Mouse (Mus musculus) embryonic stem cell, embryonic (primary cell): ENCODE measurements around the gene Lrrn2.

Experiments
- CTCF ChIA-PET, 4 experiments: fragments of 300-600 bp in 2 of 4; fragments of 350-600 bp in 2 of 4; sonication (Branson Sonifier 250); formaldehyde crosslinking; loops; one replicate each; lab custom pipeline; 2022; ENCODE audit warnings: inconsistent platforms in 2 of 4; lab: Charles Lee
- POLR2A ChIA-PET, 4 experiments: fragments of 300-600 bp in 2 of 4; fragments of 350-600 bp in 2 of 4; sonication (Branson Sonifier 250); formaldehyde crosslinking; loops; one replicate each; lab custom pipeline; 2022; ENCODE audit warnings: antibody characterized with exemption in 4 of 4, inconsistent platforms in 1 of 4; lab: Charles Lee

Gene Lrrn2

DNA sequence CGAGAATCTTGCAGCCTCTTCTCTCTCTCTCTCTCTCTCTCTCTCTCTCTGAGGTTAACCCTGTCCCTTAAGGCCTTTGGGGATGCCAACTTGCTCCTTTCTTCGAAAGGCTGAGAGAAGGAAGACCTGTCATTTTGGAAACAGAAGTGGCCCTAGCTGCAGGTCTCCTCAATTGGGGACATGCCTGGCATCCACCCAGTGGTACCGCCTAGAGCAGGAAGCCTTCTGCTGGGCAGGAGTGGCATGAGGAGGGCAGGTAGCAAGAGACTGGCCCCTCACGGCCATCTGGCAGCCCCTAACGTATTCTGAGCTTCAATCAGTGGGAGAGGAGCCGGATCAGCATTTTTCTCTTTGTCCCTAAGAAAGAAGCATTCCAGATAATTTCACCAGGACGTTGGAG lies 9.7 kb upstream of the Lrrn2 start:
- ChIA-PET POLR2A (interaction anchor here in 2 of 4 experiments (0.6 kb wide), 2 partner anchors 17 to 138 kb away, joined by 4 to 6 read pairs; no protein-coding TSS in a partner anchor), CTCF (interaction anchor here in 1 of 4 experiments (0.6 kb wide), 1 partner anchor 65 kb away, joined by 3 read pairs; no protein-coding TSS in a partner anchor)

DNA sequence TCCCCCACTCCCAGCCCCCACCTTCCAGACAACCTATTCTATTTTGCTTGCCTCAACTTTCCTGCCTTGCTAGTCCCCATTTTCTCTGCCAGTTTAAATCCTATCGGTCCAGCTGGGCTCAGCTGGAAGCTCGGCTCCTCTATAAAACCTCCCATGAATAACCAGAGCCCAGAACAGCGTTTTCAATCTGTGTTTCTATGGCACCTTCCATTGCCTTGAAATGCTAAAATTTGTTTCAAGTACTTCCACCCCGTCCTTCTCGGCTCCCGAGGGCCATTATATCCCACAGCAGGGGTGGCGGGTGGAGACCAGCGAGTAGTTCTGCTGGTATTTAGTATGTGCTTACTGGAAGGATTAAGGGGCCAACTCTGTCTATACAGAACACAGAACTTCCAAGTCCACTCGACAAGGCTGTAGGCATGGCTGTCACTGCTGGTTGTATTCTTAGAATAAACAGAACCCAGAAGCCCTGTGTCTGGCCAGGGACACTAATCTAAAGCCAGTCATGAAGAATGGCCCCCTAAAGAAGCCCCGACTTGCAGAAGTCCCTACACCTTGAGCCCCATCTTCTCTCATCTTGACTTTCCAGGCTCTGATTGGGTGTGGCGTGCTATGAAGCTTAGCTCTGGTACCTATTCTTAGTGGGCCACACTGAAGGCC lies 992 bp upstream of the Lrrn2 start:
- POLR2A ChIA-PET: interaction anchor here in 2 of 4 experiments (0.9 to 3.6 kb wide), 6 partner anchors 15 to 252 kb away, joined by 3 to 12 read pairs (median 4); no protein-coding TSS in a partner anchor
- CTCF ChIA-PET: interaction anchor here in 1 of 4 experiments (0.6 kb wide), 1 partner anchor 137 kb away, joined by 3 read pairs; no protein-coding TSS in a partner anchor

DNA sequence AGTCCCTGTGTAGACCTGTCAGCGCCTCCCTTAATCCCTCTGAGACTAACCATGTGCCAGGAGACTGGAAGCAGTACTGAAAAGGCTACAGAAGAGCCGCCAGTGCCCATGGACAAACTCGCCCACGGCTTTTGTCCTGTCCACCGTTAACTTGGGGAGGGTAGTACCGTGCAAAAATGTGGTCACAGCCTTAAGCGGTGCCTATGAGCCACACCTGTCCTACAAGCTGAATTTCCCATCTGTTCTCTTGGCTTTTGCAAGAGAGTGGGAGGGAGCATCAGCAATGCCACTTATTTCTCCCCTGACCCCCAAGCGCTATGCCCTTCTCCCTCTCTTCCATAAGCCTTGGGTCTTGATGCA lies 292 bp upstream of the Lrrn2 start:
- CTCF ChIA-PET: no interaction called here
- POLR2A ChIA-PET: interaction anchor here in 2 of 4 experiments (1.4 to 3.6 kb wide), 3 partner anchors 16 to 29 kb away, joined by 4 to 12 read pairs (median 8); no protein-coding TSS in a partner anchor

DNA sequence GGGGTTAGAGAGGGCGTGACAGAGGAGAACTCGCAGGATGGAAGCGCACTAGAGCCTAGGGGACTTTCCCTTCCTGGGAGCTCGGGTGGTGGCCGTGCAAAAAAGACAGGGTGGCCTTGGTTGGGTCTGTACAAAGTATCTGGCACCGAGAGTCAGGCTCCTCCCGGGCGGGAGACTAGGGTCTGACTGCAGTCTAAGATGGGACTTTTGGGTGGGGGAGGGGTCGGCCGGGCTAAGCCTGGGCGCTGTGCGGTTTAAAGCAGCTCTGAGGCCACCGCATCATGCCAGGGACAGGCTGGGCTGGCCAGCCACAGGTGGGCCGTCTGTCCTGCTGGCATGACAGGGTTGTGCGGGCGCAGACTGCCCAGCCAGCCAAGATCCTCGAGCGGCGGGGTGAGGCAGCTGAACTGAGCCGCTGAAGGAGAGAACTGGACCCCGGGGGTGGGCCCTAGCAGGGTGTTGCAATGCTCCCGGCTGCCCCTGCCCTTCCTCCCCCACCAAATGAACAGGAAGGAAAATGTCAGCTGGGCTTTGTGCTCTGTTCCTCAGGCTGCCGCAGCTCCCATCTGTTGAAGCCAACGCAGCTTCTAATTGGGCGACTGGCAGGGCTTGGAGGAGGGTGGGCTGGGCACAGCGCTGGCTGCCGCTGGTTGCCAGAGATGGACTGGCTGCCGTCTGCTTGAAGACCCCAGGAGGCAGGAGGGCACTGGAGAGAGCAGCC lies 1.1 kb downstream of the Lrrn2 start:
- CTCF ChIA-PET: interaction anchor here in 2 of 4 experiments (0.8 to 1.5 kb wide), 6 partner anchors 9 to 123 kb away, joined by 3 to 4 read pairs (median 4); no protein-coding TSS in a partner anchor
- POLR2A ChIA-PET: interaction anchor here (0.5 to 3.6 kb wide), 17 partner anchors 9 to 257 kb away, joined by 3 to 12 read pairs (median 3); partner anchors contain the start of gene Nfasc (in 1 of the 4)

DNA sequence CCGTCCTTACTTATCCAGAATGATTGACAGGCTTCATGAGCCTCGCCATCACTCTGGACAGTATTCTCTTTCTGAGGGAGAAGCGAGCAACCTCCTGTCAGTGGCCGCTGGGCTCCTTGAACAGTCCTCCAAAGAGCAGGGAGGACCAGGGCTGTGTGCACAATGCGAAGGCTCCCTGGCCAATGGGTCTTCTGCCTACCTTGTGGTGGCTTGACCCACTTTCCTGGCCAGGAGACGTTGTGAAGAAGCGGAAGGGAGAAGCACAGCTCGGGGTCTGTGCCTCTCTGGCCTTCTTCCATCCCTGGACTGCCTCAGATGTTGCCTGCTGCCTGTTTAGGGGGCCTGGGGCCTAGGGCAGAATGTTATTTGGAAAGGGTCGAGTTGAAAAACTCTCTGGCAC lies 1.8 kb downstream of the Lrrn2 start:
- POLR2A ChIA-PET: interaction anchor here in 3 of 4 experiments (0.8 to 3.6 kb wide), 6 partner anchors 15 to 250 kb away, joined by 3 to 12 read pairs (median 4); partner anchors contain the start of gene Nfasc (in 1 of the 3)

DNA sequence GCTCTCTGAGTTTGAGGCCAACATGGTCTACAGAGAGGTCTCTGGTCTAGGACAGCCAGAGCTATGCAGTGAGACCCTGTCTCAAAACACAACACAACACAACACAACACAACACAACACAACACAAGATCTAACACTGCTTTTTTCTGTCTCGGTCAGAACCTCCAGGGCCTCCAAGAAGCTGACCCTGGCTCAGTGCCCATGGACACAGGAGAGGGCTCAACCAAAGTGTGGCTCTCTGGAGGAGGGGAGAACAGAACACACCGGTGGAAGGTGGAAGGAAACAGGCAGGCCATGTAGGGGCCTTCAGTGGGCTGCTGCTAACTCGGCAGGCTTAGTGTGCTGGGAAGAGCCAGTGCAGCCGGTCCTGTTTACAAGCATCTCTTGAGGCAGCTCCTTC lies 5.6 kb downstream of the Lrrn2 start:
- ChIA-PET POLR2A (interaction anchor here in 2 of 4 experiments (0.6 to 1.7 kb wide), 3 partner anchors 11 to 783 kb away, joined by 3 to 5 read pairs (median 3); no protein-coding TSS in a partner anchor), CTCF (interaction anchor here in 1 of 4 experiments (0.8 kb wide), 1 partner anchor 120 kb away, joined by 4 read pairs; no protein-coding TSS in a partner anchor)

More for the DNA sequence above, 1.8 kb downstream of the Lrrn2 start:
- CTCF ChIA-PET: no interaction called here

DNA sequence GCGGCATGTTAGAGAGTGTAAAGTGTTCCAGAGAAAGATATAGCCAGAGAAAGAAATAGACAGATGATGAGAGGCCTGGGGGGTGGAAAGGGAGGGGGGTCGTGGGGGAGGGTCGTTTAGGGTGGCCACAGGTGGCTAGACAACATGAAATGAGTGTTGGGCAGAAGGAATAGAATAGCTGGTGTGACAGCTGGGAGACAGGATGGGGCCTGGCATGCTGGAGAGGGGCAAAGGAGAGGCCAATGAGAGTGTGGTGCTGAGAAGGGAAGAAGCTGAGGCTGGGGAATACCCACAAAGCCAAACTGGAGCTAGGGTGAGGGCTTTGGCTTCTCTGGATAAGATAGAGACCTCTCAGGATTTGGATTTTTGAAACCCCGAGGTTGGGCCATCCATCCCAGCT lies 6.6 kb downstream of the Lrrn2 start:
- CTCF ChIA-PET: interaction anchor here in 1 of 4 experiments (0.6 to 0.8 kb wide), 2 partner anchors 84 to 121 kb away, joined by 3 to 4 read pairs; no protein-coding TSS in a partner anchor
- POLR2A ChIA-PET: interaction anchor here in 1 of 4 experiments (0.5 to 1.3 kb wide), 4 partner anchors 9 to 50 kb away, joined by 3 to 4 read pairs (median 3); no protein-coding TSS in a partner anchor

DNA sequence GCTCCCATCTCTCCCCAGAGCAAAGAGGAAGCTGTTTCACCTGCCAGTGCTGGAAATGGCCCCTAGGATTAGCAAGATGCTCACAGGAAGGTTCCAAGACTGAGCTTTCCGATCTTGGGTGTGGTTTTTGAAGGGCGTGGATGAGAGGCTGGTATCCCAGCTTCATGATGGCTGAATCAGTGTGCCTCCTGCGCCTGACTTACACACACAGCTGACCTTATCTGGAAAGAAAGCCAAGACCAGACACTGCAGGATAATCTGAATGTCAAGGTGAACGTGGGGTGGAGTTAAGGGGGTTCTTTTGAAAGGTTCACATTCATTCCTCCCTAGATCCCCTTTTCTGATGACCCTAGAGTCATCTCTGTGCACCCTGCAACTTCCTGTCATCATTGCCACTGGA lies 8.7 kb downstream of the Lrrn2 start:
- CTCF ChIA-PET: interaction anchor here in 2 of 4 experiments (0.7 to 1.4 kb wide), 2 partner anchors 27 to 117 kb away, joined by 3 read pairs; no protein-coding TSS in a partner anchor
- POLR2A ChIA-PET: interaction anchor here in 2 of 4 experiments (0.8 to 1.5 kb wide), 5 partner anchors 11 to 123 kb away, joined by 3 to 4 read pairs (median 3); no protein-coding TSS in a partner anchor

DNA sequence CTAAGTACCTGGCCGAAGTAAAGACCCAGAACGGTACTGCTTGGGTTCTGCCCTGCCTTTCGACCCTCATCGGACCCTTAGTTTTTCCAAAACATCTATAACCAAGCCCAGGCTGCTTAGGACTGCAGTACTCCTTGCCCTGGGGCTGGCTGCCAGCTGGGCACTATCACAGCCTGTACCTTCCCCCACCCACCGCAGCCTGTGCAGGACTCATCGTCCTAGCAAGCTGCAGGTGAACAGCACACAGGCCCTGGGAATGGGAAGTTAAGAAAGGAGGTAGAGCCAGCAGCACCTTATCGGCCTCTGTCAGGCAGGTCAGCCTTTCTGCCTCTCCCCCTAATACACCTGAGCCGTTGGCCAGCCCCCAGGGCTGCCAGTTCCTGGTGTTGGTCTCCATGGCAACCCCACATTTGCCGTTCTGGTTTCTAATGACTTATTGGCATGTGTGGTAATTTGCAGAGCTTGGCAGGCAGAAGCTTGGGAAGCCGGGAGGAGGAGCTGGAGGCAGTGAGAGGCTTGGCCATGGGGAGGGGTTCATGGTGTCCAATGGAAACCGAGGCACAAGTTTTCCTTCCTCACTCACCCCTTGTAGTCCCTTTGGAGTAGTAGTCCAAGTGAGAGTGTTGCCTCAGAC lies 10.2 kb downstream of the Lrrn2 start:
- ChIA-PET POLR2A (interaction anchor here in 1 of 4 experiments (0.5 kb wide), 1 partner anchor 61 kb away, joined by 3 read pairs; no protein-coding TSS in a partner anchor), CTCF (no interaction called here)

DNA sequence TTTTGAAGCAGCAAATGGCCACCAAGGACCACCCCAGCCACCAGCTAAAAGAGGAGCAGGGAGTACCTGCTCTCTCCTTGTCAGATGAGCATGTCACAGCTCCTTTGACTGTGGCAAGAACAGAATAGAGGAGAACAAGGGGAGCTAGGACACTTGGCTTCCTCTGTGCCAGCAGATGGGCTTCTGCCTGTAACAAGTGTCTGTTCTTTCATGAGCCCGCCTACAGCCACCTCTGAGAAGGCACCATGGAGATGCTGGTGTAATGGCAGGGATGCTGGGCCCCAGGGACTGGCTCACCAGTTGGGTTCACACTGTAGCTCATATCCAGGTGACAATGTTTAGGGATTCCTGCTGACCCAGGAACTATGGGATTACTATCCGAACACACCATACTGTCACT lies 12.0 kb downstream of the Lrrn2 start:
- ChIA-PET CTCF (interaction anchor here in 1 of 4 experiments (0.5 kb wide), 2 partner anchors 62 to 891 kb away, joined by 3 to 6 read pairs; no protein-coding TSS in a partner anchor), POLR2A (interaction anchor here in 1 of 4 experiments (1.1 kb wide), 1 partner anchor 9 kb away, joined by 4 read pairs; no protein-coding TSS in a partner anchor)

DNA sequence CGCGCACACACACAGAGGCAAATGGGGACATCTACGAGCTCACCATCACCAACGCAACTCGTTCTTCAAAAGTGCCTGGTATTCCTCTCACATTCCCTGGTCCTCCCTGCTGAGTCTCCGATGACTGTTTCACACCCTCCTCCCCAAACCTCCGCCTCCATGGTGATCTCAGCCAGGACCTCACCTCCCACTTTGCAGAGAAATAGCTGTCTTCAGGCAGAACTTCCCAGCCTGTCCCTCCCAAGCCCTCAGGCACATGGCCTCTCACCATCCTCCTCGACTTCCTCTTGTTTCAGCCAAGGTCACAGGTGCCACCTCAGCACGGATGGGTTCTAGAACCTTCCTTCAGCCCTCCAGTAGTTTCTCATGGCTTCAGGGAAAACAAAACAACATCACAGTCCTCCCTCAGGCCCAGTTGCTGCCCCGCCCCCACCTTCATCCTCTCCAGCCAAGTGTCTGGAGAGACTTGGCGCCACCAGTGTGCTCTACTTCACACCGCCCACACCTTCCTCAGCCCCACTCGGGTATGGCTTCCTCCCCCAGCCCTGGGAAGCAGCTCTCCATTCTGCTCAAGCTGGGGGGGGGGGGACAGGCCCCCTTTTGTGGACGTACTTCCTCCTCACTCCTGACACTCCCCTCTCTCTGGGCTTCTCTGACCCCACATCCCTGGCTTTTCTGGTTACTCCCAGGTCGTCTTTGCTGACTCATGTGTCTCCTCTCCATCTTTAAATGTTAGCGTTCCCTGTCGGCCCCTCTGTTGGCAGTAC lies 13.4 kb downstream of the Lrrn2 start:
- POLR2A ChIA-PET: interaction anchor here (0.6 to 1.5 kb wide), 11 partner anchors 9 to 326 kb away, joined by 3 to 6 read pairs (median 3); no protein-coding TSS in a partner anchor
- CTCF ChIA-PET: interaction anchor here in 3 of 4 experiments (0.5 to 0.7 kb wide), 6 partner anchors 37 to 1132 kb away, joined by 3 to 9 read pairs (median 5); no protein-coding TSS in a partner anchor

DNA sequence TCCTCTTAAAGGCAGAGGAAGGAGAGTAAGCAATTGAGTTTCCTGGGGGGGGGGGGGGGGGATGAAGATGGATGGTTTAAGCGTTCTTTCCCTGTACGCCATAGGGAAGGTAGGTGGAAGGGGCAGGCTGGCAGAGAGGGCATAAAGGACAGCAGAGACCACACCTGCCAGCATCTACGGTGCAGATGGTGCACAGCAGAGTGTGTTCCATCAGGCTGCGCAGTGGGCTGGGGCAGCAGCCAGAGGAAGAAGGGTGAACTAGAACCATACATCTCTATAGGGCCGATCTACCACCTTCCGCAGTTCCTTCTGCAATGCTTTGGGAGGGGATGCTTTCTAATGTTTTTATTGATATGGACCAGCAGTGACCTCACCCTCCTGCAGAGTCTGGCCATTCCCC lies 19.0 kb downstream of the Lrrn2 start:
- CTCF ChIA-PET: no interaction called here
- POLR2A ChIA-PET: interaction anchor here in 1 of 4 experiments (0.6 to 1.2 kb wide), 3 partner anchors 11 to 190 kb away, joined by 4 to 6 read pairs (median 6); no protein-coding TSS in a partner anchor

DNA sequence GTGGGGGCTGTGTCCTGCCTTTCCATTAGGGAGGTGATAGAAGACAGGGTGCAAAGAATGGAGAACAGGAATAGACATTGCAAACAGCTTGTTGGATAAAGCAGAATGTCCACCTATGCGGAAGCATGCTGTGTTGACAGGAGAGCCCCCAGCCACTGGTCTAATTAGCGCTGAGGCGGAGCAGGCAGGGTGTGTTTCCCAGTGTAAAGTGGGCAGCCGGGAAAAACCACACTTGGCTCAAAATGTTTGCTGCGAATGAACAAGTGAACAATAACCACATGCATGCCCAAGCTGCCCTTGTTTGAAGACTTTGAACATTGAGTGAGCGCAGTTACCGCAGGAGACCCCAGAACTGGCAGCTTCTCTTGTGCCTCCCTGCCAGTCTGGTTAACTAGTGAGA lies 19.6 kb downstream of the Lrrn2 start:
- ChIA-PET CTCF (interaction anchor here in 1 of 4 experiments (0.6 kb wide), 1 partner anchor 137 kb away, joined by 3 read pairs; no protein-coding TSS in a partner anchor), POLR2A (interaction anchor here in 1 of 4 experiments (1.2 to 2.1 kb wide), 3 partner anchors 12 to 52 kb away, joined by 3 to 5 read pairs (median 3); no protein-coding TSS in a partner anchor)

DNA sequence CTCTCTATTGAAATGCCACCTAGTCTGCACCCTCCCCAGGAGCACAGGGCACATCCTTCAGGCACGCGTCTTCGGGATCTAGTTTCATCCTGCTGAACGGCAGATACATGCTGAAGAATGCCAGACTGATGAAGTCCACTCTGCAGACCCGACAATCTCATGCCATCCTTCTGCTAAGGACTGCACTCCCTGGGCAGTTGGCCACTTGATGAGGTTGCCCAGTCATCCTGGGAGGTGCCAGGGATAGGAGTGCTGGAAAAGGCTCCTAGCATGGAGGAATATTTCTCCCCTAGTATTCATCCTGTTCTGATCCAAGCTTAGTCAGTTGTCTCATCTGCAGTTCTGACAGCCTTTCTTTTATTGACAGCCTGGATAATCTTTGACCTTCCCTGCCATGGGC lies 20.9 kb downstream of the Lrrn2 start:
- ChIA-PET POLR2A (interaction anchor here in 1 of 4 experiments (1.4 to 2.3 kb wide), 3 partner anchors 13 to 32 kb away, joined by 3 to 5 read pairs (median 5); no protein-coding TSS in a partner anchor), CTCF (no interaction called here)

DNA sequence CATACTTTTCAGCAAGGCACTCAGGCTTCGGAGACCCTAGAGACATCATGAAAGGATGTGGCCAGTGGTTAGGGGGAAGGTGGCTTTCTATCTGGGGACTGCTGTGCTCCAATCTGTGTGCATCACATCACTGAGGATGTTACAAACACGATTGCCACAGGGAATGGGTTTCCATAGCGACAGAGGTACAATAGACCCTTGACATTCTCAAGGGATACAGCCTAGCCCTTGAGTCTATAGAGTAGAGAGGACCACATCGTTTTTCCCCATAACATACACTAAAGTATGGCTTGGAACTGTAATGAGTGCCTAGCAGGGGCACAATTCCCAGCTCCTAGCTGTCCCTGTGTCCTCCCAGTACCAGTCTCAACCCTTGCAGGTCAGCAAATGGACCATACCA lies 23.4 kb downstream of the Lrrn2 start:
- CTCF ChIA-PET: interaction anchor here in 2 of 4 experiments (1.1 kb wide), 2 partner anchors 132 kb away, joined by 3 read pairs; no protein-coding TSS in a partner anchor

DNA sequence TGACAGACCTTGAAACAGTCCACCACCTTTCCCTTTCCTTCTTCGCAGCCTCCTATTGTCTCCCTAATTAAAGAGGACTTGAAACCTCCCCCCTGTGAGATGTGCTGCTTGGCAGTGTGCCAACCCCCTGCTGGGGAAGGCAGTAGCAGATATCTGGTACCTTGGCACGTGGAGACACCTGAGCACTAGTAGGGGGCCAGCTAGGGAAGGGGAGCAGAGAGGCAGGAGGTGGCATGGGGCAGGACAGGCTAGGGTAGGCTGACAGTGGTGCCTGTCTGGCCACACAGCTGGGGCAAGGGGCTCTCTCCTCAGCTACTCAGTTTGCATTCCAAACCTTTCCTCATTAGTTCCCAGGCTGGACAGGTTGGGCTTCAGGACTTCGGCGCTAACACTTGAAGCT lies 29.0 kb downstream of the Lrrn2 start:
- CTCF ChIA-PET: interaction anchor here in 3 of 4 experiments (1.0 to 1.4 kb wide), 3 partner anchors 26 to 150 kb away, joined by 3 to 4 read pairs (median 3); no protein-coding TSS in a partner anchor
- POLR2A ChIA-PET: interaction anchor here in 2 of 4 experiments (0.8 to 2.7 kb wide), 3 partner anchors 9 to 13 kb away, joined by 3 to 9 read pairs (median 5); no protein-coding TSS in a partner anchor

More for the DNA sequence above, 23.4 kb downstream of the Lrrn2 start:
- POLR2A ChIA-PET: interaction anchor here in 2 of 4 experiments (0.8 to 1.5 kb wide), 2 partner anchors 15 to 16 kb away, joined by 3 read pairs; no protein-coding TSS in a partner anchor
